Mouse (Mus musculus) C2C12 (cell line): ENCODE results near the gene Erich3. TPM values are rescaled to one million over a fixed set of nuclear protein-coding genes. Genes with fewer than 3 reads are reported as not detected.

Experiments
- H3K27me3 ChIP-seq: one replicate; pipeline ENCODE4 v1.6.1; 2011; ENCODE audit not compliant: control insufficient read depth, insufficient read depth, insufficient read length
- H3K36me3 ChIP-seq: one replicate; pipeline ENCODE4 v1.6.1; 2011; ENCODE audit not compliant: control insufficient read depth, insufficient read depth
- H3K4me3 ChIP-seq: one replicate; pipeline ENCODE4 v1.5.1; 2011; ENCODE audit warnings: mild to moderate bottlenecking, control low read depth; ENCODE audit not compliant: poor library complexity, insufficient read depth, severe bottlenecking
- H3K79me2 ChIP-seq: one replicate; pipeline ENCODE4 v1.6.1; 2011; ENCODE audit not compliant: control insufficient read depth, insufficient read depth
- H3K79me3 ChIP-seq: one replicate; pipeline ENCODE4 v1.6.1; 2011; ENCODE audit warnings: low read depth, control low read depth
- H3ac ChIP-seq: one replicate; pipeline ENCODE3; 2011; ENCODE audit warnings: low read depth; ENCODE audit not compliant: control insufficient read depth, insufficient read length
- CEBPB ChIP-seq: IDR thresholded peaks from one replicate; pipeline ENCODE4 v1.6.1; 2011; ENCODE audit warnings: low read depth, mild to moderate bottlenecking, control low read depth, moderate library complexity
- CTCF ChIP-seq: IDR thresholded peaks from one replicate; pipeline ENCODE4 v1.5.1; 2011; ENCODE audit not compliant: control insufficient read depth, insufficient read depth, insufficient read length
- FOSL1 ChIP-seq: IDR thresholded peaks from one replicate; pipeline ENCODE4 v1.8.0; 2011; ENCODE audit warnings: mild to moderate bottlenecking, low read length; ENCODE audit not compliant: poor library complexity, insufficient read depth, severe bottlenecking
- MAX ChIP-seq: IDR thresholded peaks from one replicate; pipeline ENCODE4 v1.6.1; 2011; ENCODE audit warnings: mild to moderate bottlenecking, control low read depth
- MYOD1 ChIP-seq: IDR thresholded peaks from one replicate; pipeline ENCODE4 v1.6.1; 2011; ENCODE audit warnings: low read depth; ENCODE audit not compliant: control insufficient read depth, insufficient read length
- MYOG ChIP-seq: IDR thresholded peaks from one replicate; pipeline ENCODE4 v1.6.1; 2011; ENCODE audit not compliant: control insufficient read depth, insufficient read length; ENCODE audit errors: extremely low read depth
- USF1 ChIP-seq: IDR thresholded peaks from one replicate; pipeline ENCODE4 v1.6.1; 2011; ENCODE audit warnings: low read depth, mild to moderate bottlenecking, control low read depth, moderate library complexity
- polyA plus RNA-seq: library from polyadenylated mRNA; unstranded; fragments of >200 nt; fragmentation: generic; extraction: Trizol; gene quantifications from one replicate; pipeline ENCODE4 v1.2.1, GENCODE M21; 2012; ENCODE audit warnings: missing spikeins

The Erich3 gene
- polyA plus RNA-seq, 1 experiment: 0.01 TPM

DNA sequence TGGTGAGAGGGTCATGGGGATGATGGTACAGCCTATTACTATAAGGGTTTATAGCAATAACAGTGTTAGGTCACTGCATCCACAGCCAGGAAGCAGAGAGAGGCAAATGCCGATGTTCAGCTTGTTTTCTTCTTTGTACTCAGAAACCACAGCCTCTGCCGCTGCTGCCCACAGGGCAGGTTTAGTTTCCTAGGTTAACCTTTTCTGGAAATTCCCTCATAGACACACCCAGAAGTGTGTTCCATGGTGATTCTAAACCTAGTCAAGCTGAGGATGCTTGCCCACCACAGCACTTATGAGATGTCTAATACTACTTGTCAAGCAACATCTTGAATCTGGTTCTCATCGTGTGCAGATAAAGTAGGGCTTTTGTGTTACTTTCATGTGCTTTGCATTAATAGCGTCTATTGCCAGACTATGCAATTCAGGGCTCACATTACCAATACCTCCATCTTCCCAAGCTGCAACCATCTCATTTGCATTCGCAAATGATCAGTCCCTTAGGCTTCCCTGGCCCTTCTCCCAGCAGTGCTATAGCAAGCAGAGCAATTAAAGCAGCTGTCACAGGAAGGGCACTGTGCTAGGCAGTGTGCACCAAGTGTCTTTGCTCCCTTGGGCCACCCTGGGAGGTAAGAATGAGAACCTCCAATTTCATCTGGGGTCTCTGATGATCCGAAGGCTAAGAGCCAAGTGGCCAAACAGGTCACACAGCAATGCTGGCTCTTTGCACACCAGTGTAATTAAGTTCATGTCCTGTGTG, 115.4 kb downstream of the Erich3 start:
- no peaks in the 10 kb centered on the region for H3K79me3 ChIP-seq
- no peaks in the 10 kb centered on the region for H3K79me2 ChIP-seq
- no peaks in the 10 kb centered on the region for H3K36me3 ChIP-seq
- no peak overlapping the region for H3ac ChIP-seq
- no peak overlapping the region for H3K4me3 ChIP-seq
- no peak for TF ChIP-seq CTCF
- TF ChIP-seq FOSL1: no peak
- no peak for TF ChIP-seq MYOG
- no peak for TF ChIP-seq MYOD1
- TF ChIP-seq CEBPB: no peak
- TF ChIP-seq USF1: no peak
- no peak for TF ChIP-seq MAX
- peaks cover 4% of the 10 kb centered on the region for H3K27me3 ChIP-seq

DNA sequence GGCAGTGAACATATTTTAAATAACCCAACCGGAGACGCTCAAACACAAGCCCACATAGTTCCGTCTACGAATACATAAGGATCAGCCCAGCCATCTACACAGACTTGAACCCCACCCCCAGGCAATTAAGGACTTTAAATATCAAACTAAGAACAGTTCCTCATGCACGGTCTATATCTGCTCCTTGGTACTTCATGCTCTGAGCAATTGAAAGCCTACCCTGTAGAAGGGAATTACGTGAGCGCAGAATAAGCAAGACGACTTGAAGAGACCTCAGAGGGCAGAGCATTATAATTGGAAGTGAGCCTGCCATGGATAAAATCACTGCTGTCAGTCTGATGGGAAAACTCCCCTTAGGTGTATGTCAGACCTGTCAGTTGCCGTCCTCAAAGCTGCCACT, 122.7 kb downstream of the Erich3 start:
- no peaks in the 10 kb centered on the region for H3K79me3 ChIP-seq
- no peak overlapping the region for H3K4me3 ChIP-seq
- TF ChIP-seq MAX (no peak), FOSL1 (no peak), CEBPB (no peak), USF1 (no peak), MYOD1 (no peak), CTCF (no peak), MYOG (no peak)
- H3K27me3 ChIP-seq: peaks cover under 1% of the 10 kb centered on the region
- H3K36me3 ChIP-seq: no peaks in the 10 kb centered on the region
- H3ac ChIP-seq: no peak overlapping the region
- no peaks in the 10 kb centered on the region for H3K79me2 ChIP-seq

DNA sequence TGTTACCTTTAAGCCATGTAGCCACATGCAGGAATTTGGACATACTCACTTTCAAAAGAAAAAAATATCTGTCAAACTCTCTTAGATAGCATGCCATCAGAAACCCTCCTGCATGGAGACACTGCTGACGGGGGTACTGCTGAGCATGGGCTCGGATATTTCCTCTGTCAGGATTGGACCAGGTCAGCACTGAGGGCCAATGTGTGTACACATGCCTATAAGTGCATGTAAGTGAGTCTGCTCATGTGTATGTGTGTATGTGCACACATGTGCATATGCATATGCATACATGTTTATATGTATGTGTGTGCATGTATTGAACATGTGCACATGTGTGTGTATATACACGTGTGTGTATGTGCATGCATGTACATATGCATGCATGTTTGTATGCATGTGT, 124.0 kb downstream of the Erich3 start:
- H3K4me3 ChIP-seq: no peak overlapping the region
- H3K79me2 ChIP-seq: no peaks in the 10 kb centered on the region
- H3K27me3 ChIP-seq: no peaks in the 10 kb centered on the region
- H3K36me3 ChIP-seq: no peaks in the 10 kb centered on the region
- no peak overlapping the region for H3ac ChIP-seq
- H3K79me3 ChIP-seq: no peaks in the 10 kb centered on the region
- no peak for TF ChIP-seq MAX
- TF ChIP-seq CTCF: no peak
- TF ChIP-seq MYOD1: no peak
- TF ChIP-seq USF1: no peak
- no peak for TF ChIP-seq MYOG
- no peak for TF ChIP-seq FOSL1
- TF ChIP-seq CEBPB: no peak

DNA sequence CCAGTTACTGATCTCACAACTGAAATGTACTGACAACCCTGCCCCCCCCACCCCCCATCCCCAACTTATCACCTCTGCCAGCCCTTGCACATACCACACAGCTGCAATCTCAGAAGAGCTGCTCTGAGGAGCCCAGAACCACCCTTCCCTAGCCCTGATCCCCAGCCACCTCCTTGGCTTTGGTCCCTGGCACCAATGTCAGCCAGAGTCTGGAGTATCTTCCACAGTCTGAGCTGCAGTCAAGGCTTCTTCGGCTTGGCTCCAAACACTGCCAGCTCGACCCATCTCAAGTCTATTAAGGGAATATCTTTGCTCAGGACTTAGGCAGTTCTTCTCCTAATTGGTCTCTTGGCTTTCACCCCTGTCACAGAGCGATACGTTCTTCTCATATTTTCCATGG, 129.9 kb downstream of the Erich3 start:
- H3K79me2 ChIP-seq: no peaks in the 10 kb centered on the region
- TF ChIP-seq MYOG: no peak
- TF ChIP-seq MAX: no peak
- no peak for TF ChIP-seq CEBPB
- TF ChIP-seq MYOD1: no peak
- no peak for TF ChIP-seq FOSL1
- H3K36me3 ChIP-seq: no peaks in the 10 kb centered on the region
- H3ac ChIP-seq: no peak overlapping the region
- H3K27me3 ChIP-seq: no peaks in the 10 kb centered on the region
- H3K79me3 ChIP-seq: no peaks in the 10 kb centered on the region
- no peak overlapping the region for H3K4me3 ChIP-seq

DNA sequence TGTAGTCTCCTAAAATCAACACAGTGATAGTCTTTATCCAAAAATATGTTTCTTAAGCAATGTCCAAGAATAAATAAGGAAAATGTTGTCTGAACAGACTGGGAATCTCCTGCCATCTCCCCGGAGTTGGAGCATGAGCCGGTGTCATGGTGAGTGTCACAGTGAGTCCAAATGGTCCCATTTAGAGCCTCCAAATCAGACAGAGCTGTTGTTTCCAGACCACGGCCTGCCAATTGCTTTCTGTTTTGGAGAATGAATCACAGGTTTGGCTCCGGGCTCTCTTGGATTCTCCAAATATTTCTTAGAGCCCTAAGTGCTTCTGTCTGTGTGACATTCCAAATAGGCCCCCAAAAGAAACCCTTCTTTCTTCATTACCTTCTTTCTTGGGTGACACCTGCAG, 135.1 kb downstream of the Erich3 start:
- H3K4me3 ChIP-seq: no peak overlapping the region
- no peaks in the 10 kb centered on the region for H3K27me3 ChIP-seq
- no peaks in the 10 kb centered on the region for H3K79me3 ChIP-seq
- H3K36me3 ChIP-seq: no peaks in the 10 kb centered on the region
- no peaks in the 10 kb centered on the region for H3K79me2 ChIP-seq
- TF ChIP-seq MAX (no peak), CTCF (no peak), MYOD1 (no peak), FOSL1 (no peak), USF1 (no peak), MYOG (no peak), CEBPB (no peak)
- H3ac ChIP-seq: no peak overlapping the region

DNA sequence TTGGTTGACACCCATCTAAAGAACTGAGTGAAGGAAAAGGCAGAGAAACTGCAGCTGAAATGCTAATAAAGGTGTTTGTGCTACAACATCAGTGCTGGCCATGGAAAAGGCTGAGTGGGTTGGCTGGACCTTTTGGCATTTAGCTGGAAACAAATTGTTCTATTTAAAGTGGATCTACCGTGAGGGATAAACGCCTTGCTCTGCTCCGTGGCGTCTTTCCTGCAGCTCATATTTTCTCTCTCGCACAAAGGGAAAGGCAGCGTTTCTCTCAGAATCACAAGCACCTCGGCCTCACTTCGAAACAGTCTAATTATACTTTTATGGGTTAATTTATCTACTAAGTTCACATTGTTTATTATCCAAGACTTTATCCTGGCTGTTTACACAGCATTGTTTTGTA, 136.8 kb downstream of the Erich3 start:
- TF ChIP-seq MYOD1: no peak
- TF ChIP-seq USF1: no peak
- TF ChIP-seq MAX: no peak
- TF ChIP-seq CTCF: no peak
- TF ChIP-seq CEBPB: no peak
- no peaks in the 10 kb centered on the region for H3K27me3 ChIP-seq
- H3K79me2 ChIP-seq: no peaks in the 10 kb centered on the region
- H3ac ChIP-seq: no peak overlapping the region
- no peaks in the 10 kb centered on the region for H3K79me3 ChIP-seq
- H3K4me3 ChIP-seq: no peak overlapping the region
- H3K36me3 ChIP-seq: no peaks in the 10 kb centered on the region
